Mouse (Mus musculus): ENCODE data around the gene Tet1.
"Not testable (repeated sequence)": the region's sequence is repeated elsewhere in the genome, so short reads cannot be mapped to it uniquely, and the experiment has no call there.

Tet1 gene

DNA sequence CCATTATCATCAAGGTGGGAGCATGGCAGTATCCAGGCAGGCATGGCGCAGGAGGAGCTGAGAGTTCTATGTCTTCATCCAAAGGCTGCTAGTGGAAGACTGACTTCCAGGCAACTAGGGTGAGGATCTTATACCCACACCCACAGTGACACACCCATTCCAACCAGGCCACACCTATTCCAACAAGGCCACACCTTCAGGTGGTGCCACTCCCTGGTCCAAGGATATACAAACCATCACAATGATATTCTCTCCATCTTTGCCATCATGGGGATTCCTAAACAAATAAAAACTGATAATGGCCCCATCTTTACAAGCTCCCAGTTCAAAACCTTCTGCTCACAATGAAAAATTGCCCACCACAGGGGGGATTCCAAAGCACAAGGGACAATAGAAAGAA, at the start of gene Tet1:
TSS of gene Tet1 (minus strand) at position 101 of the 400 bp plus-strand sequence.
- not testable (repeated sequence) for DNase-seq

DNA sequence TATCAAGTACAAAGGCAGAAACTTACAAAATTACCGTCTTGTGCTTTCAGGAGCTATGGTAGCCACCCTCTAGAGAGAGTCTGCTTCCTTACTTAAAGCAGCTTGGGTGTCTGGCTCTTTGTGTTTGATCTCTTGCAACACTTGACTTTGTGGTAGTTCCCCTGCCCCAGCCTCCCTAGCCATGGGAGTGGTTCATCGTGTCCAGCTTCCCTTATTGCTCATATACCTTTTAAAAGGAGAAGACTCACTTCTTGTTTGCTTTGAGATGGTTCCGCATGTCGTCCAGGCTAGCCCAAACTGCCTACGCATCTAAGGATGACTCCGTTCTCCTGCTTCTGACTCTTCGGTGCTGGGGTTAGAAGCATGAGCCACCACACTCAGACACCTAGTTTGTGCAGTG, 39.8 kb upstream of the Tet1 start:
- no peak for DNase-seq

- peak; percentile 82 to 84 for DNase-seq
These were observed 38.1 kb upstream of the Tet1 start, which contains the start of gene Dna2 for GRCm38 (mm10) chr10:62946738-62947471. Gene Dna2 (plus strand): TSS chr10:62947026.

DNA sequence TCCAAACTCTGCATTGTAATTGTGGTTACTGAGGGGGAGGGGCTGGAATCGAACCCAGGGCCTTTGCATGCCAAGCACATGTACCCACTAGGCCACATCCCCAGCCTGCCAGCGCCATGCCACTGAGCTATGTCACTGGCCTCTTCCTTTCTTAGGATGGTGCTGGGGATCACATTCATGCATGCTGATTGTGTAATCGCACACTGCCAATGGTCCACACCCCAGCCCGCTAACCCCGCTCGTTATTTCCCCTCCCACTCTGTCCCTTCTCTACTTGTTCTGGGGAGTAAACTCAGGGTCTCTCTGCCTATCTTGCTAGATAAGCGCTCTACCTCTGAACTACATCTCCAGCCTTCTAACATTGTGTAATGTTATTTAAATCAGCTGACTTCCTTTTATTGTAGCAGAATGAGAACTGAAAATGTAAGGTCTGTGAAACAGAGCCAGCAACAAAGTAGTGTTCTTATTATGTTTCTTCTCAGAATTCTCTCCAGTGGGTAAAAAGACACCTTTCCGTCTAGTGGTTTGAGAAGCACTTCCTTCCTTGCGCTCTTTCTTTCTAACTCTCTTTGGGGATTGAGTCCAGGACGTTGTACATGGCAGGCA, 36.3 kb upstream of the Tet1 start:
- no peak for DNase-seq

- no peak for DNase-seq
These were observed 23.6 kb upstream of the Tet1 start for GRCm38 (mm10) chr10:62932381-62932780.

GRCm38 (mm10) chr10:62924096-62924635, 15.4 kb upstream of the Tet1 start:
- no peak for DNase-seq

DNA sequence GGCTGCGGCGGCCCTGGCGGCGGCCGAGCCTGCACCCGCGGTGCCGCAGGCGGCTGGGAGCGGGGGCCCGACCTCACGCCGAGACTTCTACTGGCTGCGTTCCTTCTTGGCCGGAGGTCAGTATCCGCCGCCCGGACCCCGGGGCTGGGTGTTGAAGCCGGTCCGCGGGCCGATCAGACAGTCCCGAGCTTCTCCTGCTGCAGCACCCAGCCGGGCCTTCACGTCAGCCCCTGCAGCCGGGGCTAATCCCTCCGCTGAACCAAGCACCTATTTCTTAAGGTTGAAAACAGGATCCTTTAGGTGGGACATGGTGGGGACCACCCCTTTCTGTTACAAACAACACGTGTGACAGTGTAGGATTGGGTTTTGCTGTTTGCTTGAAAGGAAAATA, 12.0 kb upstream of the Tet1 start:
- no peak for DNase-seq

DNA sequence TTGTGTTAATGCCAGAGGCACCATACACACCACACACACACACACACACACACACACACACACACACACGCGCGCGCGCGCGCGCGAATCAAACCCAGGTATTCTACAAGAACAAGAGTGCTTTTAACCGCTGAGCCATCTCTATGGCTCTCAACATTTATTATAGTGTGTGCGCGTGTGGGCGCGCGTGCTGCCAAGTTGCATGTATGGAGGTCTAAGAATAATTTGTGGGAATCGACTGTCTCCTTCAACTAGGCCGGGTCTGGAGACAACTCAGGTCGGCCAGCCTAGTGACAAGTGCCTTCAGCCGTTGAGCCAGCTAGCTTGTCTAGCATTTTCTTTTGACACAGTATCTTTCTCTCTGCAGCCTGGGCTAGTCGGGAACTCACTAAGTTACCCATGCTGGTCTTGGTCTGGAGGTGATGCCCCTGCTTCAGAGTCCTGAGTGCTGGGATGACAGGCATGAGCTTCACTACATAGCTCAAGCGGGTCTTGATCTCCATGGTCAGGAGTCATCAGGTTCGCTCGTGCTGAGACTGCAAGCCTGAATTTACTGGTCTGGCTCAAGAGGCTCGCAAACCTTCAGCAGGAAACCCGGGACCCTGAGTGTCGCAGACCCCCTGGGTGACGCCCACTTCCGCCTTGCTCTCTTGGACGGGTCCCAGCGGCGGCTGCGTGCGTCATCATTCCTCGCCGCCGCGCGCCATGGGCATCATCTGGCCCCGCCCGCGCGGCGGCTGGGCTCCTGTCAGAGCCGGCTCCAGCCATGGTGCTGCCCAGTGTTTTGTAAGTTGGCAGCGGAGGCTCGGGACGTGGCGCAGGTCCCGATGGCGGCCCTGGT, 11.3 kb upstream of the Tet1 start, which contains the start of gene Slc25a16:
TSS of gene Slc25a16 (plus strand) at position 709 of the 841 bp plus-strand sequence.
- peak; percentile 96 to 97 for DNase-seq

DNA sequence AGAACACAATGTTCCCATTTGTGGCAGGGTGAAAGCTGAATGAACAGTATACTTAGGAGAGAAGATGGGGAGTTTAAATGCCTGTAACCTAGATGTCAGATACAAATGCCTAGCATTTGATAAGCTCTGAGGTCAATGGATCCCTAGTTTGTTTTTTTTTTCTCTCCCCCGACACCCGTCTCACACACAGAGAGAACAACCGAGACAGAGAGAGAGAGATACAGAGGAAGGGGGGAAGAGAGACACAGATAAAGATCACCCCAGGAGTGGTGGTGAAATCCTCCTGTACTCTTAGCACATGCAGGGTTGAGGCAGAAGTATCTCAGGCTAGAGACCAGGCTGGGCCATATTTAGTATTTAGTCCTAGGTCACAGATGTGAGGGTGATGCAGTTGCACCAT, 10.2 kb upstream of the Tet1 start:
- no peak for DNase-seq

GRCm38 (mm10) chr10:62911120-62911519, 2.3 kb upstream of the Tet1 start:
- DNase-seq, result no peak

GRCm38 (mm10) chr10:62906336-62906735, 2.5 kb downstream of the Tet1 start:
- no peak for DNase-seq

DNA sequence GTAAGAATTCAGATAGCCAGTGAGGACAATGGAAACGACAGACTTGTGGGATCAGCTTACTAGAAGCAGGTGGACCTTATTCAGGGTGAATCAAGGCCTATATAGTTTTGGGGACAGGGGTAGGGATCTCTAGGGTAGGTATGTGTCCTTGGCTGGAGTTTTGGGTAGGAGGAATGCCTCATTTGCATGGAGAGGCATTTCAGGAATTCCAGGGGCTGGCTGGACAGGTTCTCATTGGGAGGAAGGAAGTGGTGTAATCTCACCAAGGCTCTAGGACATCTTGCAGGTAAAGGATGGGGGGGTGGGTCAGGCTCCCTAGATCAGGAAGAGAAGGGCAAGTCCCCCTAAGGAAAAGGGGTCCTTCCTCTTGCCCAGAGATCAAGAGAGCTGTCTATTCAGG, 6.0 kb downstream of the Tet1 start:
- no peak for DNase-seq

DNA sequence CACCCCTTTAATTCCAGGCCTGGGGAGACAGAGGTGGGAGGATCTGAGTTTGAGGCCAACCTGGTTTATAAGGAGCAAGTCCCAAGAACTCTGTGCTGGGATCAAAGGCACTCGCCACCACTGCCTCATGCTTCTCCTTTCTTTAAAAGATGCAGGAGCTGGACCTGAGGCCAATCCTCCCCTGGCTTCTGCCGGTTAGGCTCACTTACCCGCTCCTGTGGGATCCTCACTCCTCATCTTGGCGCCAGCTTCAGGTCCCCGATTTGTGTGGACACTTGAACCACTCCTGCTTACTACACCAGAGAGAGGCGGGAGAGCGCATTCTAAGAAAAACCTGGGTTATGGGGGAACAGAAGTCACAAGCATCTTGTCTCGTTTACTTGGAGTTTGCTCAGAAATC, 7.0 kb downstream of the Tet1 start:
- no peak for DNase-seq

DNA sequence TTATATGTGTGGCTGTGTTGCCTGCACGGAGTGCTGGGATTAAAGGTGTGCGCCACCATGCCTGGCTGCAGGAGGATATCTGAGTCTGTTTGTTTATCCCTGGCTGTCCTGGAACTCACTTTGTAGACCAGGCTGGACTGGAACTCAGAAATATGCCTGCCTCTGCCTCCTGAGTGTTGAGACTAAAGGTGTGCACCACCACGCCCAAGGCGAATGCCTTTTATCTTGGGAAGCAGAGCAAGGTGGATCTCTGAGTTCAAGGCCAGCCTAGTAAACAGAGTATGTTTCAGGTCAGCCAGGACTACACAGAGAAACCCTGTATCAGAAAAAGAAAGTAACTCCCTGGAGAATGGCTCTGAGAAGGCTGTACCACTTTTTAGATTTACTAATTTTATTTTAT, 8.7 kb downstream of the Tet1 start:
- DNase-seq, result no peak

GRCm38 (mm10) chr10:62898061-62898460, 10.7 kb downstream of the Tet1 start:
- no peak for DNase-seq

GRCm38 (mm10) chr10:62897437-62897836, 11.4 kb downstream of the Tet1 start:
- DNase-seq, result no peak

DNA sequence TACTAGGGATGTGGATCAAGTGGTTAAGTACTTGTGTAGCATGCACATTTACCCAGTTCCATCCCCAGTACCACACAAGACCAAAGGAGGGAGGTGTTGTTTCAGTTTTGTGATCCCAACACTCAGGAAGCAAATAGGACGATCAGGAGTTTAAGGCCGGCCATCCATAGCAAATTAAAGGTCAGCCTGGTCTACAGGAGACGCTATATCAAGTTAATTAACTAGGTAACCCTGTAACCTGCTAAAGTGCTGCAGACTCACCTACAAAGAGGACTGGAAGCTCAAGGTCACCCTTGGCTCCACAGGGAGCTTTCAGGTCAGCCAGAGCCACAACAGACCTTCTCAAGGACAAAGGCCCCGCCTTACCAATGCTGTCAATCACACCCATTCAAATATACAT, 12.0 kb downstream of the Tet1 start:
- no peak for DNase-seq

DNA sequence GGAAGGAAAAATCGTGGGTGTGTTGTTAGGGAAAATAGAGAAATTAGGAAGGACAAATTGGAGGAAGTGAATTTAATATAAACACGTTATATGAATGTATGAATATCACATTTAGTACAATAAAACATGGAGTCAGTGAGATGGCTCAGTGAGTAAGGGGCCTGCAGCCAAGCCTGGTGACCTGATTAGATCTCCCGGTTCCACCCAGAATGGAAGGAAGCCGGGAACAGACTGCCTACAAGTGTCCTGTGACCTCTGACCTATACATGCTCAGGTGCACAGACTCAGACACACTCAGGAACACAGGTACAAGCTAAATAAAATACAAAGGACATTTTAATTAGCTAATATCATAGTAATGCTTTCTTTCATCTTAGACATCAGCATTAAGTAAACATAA, 12.8 kb downstream of the Tet1 start:
- no peak for DNase-seq

- DNase-seq, result no peak
These were observed 13.4 kb downstream of the Tet1 start for GRCm38 (mm10) chr10:62895386-62895785.

- DNase-seq, result no peak
These were observed 14.3 kb downstream of the Tet1 start for GRCm38 (mm10) chr10:62894447-62894846.

DNA sequence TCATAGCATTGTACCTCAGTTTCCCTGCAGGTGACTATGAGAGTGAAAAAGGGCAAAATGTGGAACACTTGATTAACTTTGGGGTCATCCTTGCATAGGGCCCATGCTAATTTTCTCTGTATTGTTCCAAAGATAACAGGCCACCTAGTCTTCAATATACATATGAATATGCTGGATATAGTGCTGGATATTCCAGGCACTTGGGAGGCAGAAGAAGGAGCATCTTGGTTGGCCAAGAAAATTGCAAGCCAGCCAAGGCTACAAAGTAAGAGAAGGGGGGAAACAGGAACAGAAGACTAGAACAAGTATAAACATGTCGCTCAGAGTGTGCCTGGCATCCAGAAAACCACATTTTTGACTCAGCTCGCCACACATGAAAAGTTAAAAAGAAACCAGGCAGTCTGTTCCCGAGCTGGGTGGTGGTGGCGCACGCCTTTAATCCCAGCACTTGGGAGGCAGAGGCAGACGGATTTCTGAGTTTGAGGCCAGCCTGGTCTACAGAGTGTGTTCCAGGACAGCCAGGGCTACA, 15.4 kb downstream of the Tet1 start:
- no peak for DNase-seq

- no peak for DNase-seq
These were observed 16.1 kb downstream of the Tet1 start for GRCm38 (mm10) chr10:62892549-62893232.

All from cerebellum, postnatal 25 days (tissue).